Mouse (Mus musculus): ENCODE measurements around the gene Slc16a3.
A peak's percentile ranks its signal among the peaks of the same experiment; 100 is the strongest.

Gene Slc16a3

DNA sequence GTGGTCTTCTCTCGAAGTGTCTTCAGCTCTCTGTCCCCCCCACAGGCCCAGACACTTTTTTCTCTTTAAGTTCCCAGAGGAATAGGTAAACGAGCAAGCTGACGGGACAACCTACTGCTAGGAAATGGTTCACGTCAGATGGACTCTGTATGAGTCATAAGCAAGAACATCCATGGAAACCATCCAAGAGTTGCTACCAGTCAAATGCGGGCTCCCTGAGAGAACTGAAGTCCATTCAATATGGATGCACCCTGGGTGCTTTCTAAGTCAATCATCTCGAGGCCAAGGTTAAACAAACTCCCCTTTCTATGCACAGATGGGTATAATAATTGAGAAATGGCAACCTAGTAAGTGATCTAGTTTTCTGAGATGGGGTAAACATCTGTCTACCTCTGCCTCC is 25.0 kb downstream of the Slc16a3 start:
- no peak for DNase-seq (ENCODE audit: low read depth, low spot score)

DNA sequence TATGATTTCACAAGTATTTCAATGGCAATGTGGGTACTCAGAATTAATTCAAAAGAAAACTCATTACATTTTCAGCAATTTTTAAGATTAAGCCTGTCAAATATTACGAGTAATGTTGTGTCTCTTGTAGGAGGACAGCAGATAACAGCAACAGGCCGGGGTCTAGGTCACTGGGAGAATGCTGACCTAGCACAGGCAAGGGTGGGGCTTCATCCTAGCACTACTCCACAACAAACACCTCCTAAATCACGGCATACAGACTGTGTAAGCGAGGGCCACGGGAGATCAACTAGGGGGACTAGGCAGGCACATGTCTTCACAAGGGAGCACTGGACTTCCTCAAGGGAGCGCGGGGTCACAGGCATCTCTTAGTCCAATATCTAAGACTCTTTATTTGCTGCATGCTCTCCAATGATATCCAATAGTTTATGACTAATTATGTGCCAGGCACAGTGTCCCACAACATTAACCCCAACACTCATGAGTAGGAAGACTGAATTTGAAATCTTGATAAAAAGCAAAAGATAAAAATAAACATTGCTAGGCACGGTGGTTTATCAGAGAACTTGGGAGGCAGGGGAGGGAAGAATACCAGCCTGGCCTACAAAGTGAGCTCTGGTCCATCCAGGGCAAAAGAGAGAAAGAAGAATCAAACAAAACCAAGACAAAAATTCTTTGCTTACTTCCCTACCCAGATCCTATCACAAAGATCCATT is 31.6 kb downstream of the Slc16a3 start:
- DNase-seq (ENCODE audit: low read depth, low spot score) = no peak

DNA sequence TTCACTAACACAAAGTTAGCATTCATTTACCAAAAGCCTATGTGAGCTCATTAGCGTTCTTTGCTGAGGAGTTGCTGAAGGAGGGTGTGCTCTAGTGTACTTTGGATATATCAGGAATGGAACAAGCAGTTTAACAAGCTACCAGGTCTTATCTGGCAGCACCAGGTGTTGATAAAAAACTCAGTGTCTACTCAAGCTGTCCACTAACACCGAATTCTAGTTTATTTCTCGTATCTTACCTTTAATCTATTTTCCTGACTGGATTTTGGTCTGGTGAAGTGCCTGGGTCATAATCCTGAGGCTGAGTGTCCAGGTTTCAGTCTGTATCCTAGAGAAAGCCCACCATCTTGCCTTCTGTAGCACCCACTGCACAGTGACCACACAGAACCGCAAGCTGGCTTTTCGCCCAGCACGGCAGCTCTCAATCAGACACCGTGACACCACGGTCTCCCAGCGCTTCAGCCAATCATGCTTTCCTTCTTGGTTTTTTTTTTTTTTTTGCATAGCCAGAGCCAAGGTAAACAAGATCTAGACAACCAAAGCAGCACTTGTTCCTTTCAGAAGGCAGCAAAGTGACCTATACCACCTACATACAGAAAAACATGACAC is 32.3 kb downstream of the Slc16a3 start:
- no peak for DNase-seq (ENCODE audit: low read depth, low spot score)

DNA sequence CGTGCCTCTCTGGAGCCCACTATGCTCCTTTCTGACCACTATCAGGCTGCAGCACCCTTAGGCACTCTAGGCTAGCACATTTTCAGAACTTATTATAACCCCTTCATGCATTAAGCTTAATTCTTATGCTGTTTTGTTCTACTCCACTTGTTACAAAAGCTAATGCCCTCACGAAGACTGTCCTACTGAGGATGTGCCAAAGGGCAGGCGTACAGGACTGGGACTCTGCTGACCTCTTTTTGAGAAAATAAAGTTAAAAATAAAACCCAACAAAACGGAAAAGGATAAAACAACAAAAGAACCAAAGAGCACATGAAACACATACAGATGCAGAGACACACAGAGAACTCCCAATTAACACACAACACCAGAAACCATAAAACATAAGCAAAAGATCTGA is 33.4 kb downstream of the Slc16a3 start:
- DNase-seq (ENCODE audit: low read depth, low spot score) = no peak

DNA sequence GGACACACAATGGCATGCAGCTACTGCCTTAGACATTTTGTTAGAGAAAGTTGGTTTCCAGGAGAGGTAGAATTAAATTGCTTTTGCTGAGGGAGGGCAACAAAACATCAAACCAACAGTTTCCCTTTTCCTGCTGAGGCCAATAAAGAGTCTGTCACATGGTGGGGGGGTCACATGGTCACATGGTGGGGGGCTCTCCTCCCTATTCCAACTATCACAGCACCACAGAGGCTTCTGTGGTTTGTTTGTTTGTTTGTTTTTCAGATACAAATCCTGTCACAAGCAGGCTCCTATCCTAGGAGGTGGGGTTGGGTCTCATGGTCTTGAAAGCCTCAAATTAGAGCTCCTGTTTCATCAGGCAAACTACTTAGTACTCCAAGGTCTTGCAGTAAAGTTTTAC is 34.2 kb downstream of the Slc16a3 start:
- no peak for DNase-seq (ENCODE audit: low read depth, low spot score)

DNA sequence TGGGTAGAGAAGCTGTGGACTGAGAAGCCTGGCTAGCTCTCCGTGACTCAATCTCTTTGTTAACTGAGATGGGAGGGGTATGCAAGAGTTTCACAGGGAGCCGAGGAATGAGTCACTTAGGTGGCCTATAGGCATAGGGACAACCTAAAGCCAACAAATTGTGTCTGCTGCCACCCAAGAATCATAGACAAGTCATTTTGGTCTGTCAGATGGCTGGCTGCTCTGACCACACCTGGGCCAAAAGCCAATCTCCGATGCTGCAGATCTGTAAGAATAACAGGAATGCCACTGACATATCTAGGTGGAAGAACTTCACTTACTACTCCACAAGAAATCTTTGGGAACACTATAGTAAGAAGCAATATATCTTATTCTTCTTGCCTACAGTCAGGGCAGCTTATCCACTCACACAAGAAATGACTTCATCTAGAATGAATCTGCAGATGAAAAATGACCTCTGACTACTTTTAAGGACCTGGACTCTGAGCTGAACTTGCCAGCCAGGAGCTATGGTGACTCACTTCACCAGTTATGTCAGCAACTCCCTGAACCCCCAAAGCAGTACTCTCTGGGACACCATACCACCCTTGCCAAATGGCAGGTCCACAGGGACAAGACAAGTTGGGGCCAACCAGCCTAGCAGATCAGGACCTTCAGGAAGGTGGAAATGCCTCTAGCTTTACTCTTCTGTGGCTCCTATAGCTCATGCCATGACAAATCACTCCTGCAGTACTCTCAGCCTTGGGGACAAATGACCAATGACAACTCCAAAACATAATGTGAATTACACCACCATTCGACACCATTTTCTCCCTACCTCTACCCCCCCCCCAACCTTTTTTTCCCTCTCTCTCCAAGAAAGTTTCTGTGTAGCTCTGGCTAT is 36.4 kb downstream of the Slc16a3 start:
- no peak for DNase-seq (ENCODE audit: low read depth, low spot score)

DNA sequence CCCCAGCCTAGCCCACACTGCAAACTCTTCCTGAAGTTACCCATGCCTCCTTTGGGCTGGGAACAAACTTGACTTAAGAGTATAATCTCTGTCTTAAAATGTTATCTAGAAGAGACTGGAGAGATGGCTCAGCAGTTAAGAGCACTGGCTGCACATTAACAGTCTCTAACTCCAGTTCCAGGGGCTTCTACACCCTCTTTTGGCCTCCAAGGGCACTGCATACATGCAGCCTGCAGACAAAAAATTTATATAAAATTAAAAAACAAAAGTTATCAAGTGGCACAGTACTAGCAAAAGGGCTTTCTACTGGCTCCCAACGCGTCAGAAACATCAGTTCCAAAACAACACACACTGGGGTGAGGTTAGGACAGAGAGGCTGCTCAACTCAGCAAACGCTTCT is 39.3 kb downstream of the Slc16a3 start:
- DNase-seq (ENCODE audit: low read depth, low spot score) = no peak

DNA sequence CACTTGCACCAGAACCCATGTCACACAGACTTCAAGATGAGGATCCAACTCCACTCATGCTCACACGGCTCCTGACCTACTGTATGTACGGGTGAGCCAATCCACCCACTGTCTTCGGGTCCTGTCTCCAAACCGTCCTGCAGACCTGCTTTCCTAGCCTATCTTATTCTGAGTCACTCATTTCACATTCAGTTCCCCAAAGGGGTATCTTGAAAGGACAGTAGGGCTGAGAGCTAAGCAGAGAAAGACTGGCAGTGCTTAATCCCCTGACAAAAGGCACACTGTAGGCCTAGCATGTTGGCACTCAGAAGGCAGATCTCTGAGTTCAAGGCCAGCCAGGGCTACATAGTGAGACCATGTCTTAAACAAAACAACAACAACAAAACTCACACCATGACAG is 40.1 kb downstream of the Slc16a3 start:
- DNase-seq (ENCODE audit: low read depth, low spot score) = no peak

DNA sequence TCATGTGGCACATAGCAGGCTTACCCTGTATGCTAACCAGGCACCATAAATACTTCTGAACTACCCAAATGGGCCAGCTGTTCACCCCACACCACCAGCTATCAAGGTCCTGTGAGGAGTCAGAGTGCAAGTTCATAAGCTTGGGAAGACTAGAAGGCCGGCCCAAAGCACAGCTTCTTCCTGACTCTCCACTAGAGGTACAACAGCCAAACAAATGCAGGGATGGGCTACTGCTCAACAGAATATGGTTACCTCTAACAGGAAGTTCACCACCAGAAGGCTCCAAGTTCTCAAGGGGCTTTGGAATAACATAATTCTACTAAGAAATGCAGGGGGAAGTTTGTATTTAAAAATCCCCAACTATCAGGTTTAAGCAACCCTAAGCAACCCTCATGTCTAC is 41.2 kb downstream of the Slc16a3 start:
- DNase-seq (ENCODE audit: low read depth, low spot score) = peak; percentile 22

DNA sequence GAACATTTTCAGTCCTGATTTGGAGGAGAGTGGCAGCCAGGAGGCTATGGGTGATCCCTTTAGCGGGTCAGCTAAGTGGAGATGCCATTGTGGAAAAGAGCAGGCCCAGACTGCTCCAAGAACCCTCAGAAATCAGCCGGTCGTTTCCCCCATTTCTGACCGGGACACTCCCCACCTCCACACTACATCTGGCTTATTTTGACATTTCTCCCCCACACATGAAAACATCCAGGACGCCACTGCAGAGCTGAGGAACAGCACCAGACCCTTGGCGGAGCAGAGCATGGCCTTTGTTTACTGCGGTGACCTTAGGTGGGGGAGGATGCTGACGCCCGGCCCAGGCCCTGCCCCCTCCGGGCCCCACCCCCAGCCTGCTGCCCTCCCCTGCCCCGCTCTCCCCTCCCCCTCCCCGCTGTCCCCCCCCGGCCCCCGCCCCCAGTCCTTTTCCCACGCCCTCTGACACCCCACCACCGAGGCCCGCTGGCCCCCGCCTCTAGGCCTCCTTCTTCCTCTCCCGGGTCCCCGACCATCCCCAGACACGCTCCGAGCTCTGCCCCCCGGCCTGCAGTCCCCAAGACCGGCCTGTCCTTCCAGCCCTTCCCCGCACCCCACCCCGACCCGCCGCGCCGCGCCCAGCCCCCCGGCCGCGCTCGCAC is 42.0 kb downstream of the Slc16a3 start:
- DNase-seq (ENCODE audit: low read depth, low spot score) = peak; percentile 58

DNA sequence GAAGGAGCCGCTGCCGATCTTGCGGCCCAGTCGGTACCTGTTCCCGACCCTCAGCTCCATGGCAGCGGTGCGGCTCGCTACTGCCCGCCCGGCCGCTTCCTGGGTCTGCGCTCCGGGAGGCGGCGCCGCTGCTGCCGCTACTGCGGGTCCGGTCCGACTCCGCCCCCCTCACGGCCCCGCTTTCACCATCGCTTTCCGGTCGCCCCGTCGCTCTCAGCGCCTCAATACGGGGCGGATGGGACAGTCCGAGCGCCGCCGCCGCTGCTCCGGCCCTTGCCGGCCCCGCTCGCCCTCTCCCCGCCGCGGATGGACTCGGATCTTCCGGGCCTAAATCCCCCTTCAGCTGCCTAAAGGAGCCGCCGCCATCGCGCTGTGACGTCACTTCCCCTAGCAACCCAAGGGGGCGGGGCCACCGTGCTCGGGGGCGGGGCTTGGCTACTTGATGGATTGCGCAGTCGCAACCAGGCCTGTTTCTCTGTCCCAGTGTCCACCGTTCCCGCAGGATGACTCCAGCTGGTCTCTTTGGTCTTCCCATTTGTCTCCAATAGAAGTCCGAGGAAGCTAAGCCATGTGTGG is 42.8 kb downstream of the Slc16a3 start, which contains the start of gene Csnk1d:
Gene Csnk1d, minus strand, starts transcription at position 380 of the 576 bp plus-strand sequence.
- peak; percentile 95 for DNase-seq (ENCODE audit: low read depth, low spot score)

DNA sequence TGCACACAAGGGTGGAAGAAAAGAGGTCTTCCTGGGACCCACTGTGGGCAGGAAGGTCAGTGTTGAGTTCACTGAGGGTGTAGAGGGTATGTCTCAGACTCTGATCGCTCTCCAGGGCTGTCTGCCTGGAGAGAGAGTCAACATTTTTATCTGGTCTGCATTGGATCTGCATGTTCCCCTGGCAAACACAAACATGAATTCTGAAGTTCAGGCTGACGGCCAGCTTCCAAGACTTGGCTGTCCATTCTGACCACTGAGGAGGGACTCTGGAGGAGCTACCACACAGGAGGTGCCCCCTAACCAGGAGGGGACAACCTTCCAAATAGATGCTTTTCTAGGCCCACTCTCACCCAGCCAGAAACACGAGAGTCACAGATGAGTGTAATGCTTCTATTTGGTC is 43.5 kb downstream of the Slc16a3 start:
- DNase-seq (ENCODE audit: low read depth, low spot score) = no peak

DNA sequence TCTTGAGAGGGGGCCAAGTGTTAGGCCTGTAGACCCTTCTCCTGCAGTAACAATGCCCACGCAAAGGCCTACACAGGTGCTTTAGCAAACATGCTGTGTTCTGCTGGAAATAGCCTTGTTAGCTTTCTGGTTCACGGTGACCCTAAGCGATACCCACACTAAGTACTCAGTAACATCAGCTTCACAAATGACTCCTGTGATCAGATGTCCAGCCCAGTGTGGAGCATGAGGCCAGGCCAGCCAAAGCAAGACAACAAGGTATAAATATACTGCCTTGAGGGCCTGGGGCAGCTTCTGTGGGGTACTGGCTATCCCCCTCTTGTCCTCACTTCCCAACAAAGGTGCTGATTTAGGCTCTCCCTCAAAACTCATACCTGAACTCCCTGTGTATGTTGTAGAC is 44.8 kb downstream of the Slc16a3 start:
- DNase-seq (ENCODE audit: low read depth, low spot score) = no peak

DNA sequence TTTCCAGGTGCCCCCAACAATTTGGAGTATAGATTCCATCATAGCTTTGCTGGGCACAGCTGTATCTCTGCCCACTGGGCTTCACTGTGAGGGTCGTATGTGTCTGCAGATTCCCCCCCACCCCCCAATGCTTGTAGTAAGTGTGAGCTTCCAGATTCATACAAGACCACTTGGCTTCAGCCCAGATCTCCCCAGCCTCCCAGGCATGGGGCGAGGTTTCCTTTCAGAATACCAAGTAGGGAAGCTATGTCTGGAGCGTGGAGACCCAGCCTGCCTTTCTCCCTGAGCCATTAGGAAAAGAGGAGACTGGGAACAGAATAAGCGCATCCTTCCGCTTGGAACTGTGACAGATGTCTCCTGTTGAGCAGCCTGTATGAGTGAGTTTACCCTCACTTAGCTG is 45.3 kb downstream of the Slc16a3 start:
- DNase-seq (ENCODE audit: low read depth, low spot score) = no peak

DNA sequence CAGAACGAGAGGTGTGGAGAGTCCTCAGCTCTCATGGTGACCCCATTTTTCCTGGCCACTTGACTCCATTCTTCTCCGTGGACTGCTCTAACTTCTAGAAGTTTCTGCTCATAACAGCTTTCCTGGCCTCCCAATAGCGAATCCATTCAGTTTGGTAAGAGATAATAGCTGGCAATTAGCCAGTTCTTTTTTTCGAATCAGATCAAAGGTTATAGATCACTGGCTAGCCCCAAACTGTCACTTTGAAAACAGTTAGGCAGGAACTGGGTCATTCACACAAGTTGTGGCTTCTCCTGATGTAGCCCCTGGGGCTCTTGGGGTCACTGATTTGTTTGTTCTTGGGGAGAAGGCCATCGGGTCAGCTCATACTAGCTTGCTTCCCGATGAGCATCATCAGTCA is 46.5 kb downstream of the Slc16a3 start:
- DNase-seq (ENCODE audit: low read depth, low spot score) = no peak

DNA sequence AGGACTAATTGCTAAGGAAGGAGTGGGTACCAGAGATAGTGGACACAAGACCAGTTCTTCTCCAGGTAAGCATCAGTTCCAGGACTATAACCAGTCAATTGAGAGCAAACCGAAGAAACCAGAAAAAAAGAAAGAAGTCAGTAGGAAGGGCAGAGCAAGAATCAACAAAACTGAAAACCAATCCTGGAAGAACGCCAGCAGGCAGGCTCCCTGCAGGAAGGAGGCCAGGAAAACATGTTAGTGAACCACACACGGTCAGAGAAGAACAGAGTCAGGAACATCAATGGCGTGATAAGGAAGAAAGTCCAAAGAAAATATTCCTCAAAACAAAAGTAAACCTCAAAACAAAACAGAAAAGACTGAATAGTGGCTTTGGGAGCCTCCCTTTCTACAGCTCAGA is 53.7 kb downstream of the Slc16a3 start:
- no peak for DNase-seq (ENCODE audit: low read depth, low spot score)

DNA sequence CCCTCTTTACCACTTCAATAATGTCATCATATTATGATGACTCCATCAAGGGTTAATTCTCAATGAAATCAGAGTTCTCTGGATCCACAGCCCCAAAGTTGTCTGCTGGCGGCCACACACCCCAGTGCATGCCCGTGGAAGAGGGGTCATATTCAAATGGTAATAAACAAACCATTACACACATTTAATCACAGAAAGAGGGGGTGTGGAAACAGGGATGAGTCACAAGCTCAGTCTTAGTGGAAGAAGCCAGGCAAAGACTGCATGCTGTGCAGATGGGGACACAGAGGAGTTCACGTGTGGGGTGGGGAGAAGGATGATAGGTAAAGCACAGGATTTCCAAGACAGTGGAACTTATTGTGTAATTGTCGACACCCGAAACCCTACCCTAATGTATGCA is 56.0 kb downstream of the Slc16a3 start:
- DNase-seq (ENCODE audit: low read depth, low spot score) = no peak

DNA sequence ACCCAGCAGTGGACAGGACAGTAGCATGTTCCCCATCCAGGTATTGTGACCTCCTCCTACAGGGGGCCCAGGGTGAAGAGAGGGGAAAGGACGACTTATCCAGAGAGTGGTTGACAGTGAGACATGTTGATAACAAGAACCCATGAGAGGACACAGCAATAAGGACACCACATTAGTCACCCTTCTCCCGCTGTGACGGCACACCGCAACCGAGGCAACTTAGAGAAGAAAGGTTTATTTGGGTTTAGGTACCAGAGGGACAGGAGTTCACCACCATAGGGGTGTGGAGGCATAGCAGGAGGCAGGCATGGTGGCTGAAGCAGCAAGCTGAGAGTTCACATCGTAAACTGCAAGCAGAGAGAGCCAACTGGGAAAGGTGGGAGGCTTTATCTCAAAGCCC is 57.9 kb downstream of the Slc16a3 start:
- DNase-seq (ENCODE audit: low read depth, low spot score) = no peak

DNA sequence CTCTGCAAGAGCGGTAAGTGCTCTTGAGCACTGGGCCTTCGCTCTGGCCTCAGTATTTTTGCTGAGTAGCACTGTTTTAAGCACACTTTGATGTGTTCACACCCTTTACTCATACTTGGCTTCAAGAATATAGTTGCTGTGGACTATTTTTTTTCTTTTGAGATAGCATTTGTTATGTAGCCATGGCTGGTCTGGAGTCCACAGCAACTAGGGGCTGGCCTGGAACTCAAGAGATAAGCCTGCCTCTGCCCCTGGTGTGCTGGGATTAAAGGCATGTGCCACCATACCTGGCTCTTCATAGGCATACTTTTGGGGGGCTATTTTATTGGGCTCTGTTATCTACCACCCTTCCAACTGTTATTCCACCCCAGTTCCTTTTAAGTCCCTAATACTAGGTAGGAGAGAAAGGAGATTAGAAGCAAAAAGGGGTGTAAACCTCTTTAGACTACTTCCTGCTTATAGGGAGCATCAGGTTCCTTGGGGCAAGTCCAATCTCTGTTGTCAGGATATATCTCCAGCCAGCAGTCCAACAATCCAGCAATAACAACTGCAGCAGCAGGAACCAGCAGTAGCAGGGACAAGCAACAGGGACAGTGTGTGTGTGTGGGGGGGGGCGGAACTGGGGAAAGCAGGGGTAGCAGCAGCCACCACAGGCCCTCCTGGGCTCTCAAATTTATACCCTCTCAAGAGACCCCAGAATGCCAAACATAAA is 61.9 kb downstream of the Slc16a3 start:
- no peak for DNase-seq (ENCODE audit: low read depth, low spot score)
